ENCODE assay signal across 12 mouse cellular contexts in the genomic region with DNA sequence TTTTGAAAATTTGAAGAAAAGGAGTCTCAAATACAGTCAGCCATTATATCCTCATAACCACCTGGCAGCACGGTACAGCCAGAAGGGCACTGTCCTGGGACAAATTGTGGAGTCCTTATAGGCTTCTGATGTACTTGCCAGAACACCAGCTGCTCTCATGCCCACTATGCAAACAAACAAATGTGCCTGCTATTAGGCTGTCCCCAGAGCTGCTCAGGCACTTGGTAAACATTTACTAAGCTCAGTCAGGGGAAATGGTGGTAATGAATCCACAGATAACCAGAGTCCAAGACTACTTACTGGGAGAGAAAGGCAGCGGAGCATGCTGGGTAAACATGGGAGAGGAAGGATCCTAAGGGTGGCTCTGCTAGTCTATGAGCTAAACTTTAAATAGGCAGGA. TPM values are rescaled to one million over a fixed set of nuclear protein-coding genes. Genes with fewer than 3 reads are reported as not detected.
A peak's percentile ranks its signal among the peaks of the same experiment; 100 is the strongest.
DNase-seq lines count a peak whose midpoint lies in the region; ATAC-seq lines count a peak whose summit lies in the region.
"Had no signal": no experiment of that assay in that cellular context is flagged by ENCODE, and none has a peak within 500 bp of the region (broad histone marks: within the 10 kb centered on the region; RNA-seq: fewer than 3 reads in every experiment).

No protein-coding gene starts in this region.

- peak; percentile 43 for DNase-seq in forebrain, embryonic 14.5 days (ENCODE audit: low spot score)
- DNase-seq in forebrain, embryonic 10.5 days (ENCODE audit: extremely low spot score, low spot score), result no peak
- peak; percentile 26 for DNase-seq in lung, postnatal 36 days
- no peak for DNase-seq in lung, postnatal 10 days
- DNase-seq in kidney, postnatal 10 days, result peak; percentile 48
- DNase-seq in adipocyte (ENCODE audit: low spot score), result no peak
- DNase-seq in cerebellum, postnatal 4 days (ENCODE audit: low spot score in 2 of 2), result no peak
- DNase-seq: B cell, adult 2 months; gastrocnemius, postnatal 14 days had no signal

- H3K9me3 ChIP-seq in forebrain, embryonic 14.5 days (replicated peaks; ENCODE audit: control insufficient read depth, low read length), result no peaks in the 10 kb centered on the region
- H3K9me3 ChIP-seq in forebrain, embryonic 10.5 days, result no peaks in the 10 kb centered on the region
- no peaks in the 10 kb centered on the region for H3K9me3 ChIP-seq in stomach, embryonic 15.5 days
- H3K9me3 ChIP-seq: hindbrain, embryonic 12.5 days had no signal

- no peaks in the 10 kb centered on the region for H3K27me3 ChIP-seq in forebrain, embryonic 14.5 days (replicated peaks; ENCODE audit: control insufficient read depth, insufficient read depth, low read length)
- H3K27me3 ChIP-seq in forebrain, embryonic 10.5 days (ENCODE audit: poor library complexity, severe bottlenecking), result no peaks in the 10 kb centered on the region
- H3K27me3 ChIP-seq in stomach, embryonic 15.5 days (replicated peaks), result no peaks in the 10 kb centered on the region
- H3K27me3 ChIP-seq: hindbrain, embryonic 12.5 days had no signal

- H3K4me2 ChIP-seq in forebrain, embryonic 14.5 days (ENCODE audit: low read length), result no peak overlapping the region
- H3K4me2 ChIP-seq in stomach, embryonic 15.5 days, result peak overlapping the region; percentile 25; the same call in 1 of the 2 replicates
- H3K4me2 ChIP-seq: hindbrain, embryonic 12.5 days had no signal

- no peak for ATAC-seq in forebrain, embryonic 14.5 days
- ATAC-seq in stomach, embryonic 15.5 days (ENCODE audit: insufficient read depth, low FRiP score, low read depth), result peak; percentile 80
- ATAC-seq: midbrain, embryonic 16.5 days had no signal

- H3K36me3 ChIP-seq in forebrain, embryonic 14.5 days (ENCODE audit: control insufficient read depth, insufficient read depth, low read length), result peaks cover 51% of the 10 kb centered on the region
- peaks cover 89% of the 10 kb centered on the region for H3K36me3 ChIP-seq in forebrain, embryonic 10.5 days (replicated peaks)
- H3K36me3 ChIP-seq in stomach, embryonic 15.5 days, result peaks cover 20% of the 10 kb centered on the region

- no peak overlapping the region for H3K27ac ChIP-seq in forebrain, embryonic 14.5 days (ENCODE audit: low read depth, low read length)
- H3K27ac ChIP-seq in forebrain, embryonic 10.5 days, result no peak overlapping the region
- peak overlapping the region; percentile 85 for H3K27ac ChIP-seq in stomach, embryonic 15.5 days
- H3K27ac ChIP-seq: hindbrain, embryonic 12.5 days had no signal

- no peak overlapping the region for H3K4me3 ChIP-seq in forebrain, embryonic 14.5 days (ENCODE audit: low read depth, low read length)
- H3K4me3 ChIP-seq in forebrain, embryonic 10.5 days, result no peak overlapping the region
- H3K4me3 ChIP-seq in stomach, embryonic 15.5 days (replicated peaks), result no peak overlapping the region
- H3K4me3 ChIP-seq: hindbrain, embryonic 12.5 days had no signal

- H3K4me1 ChIP-seq in forebrain, embryonic 14.5 days (ENCODE audit: control insufficient read depth, insufficient read depth, low read length), result no peaks in the 10 kb centered on the region; the same call in 1 of the 2 replicates
- no peaks in the 10 kb centered on the region for H3K4me1 ChIP-seq in forebrain, embryonic 10.5 days
- H3K4me1 ChIP-seq in stomach, embryonic 15.5 days, result peaks cover 11% of the 10 kb centered on the region

- 69% methylated on average over 2 of the region's 2 CpGs for WGBS in forebrain, embryonic 14.5 days
- 91% methylated on average over 2 of the region's 2 CpGs for WGBS in forebrain, embryonic 10.5 days
- WGBS in stomach, embryonic 15.5 days, result 58% methylated on average over 2 of the region's 2 CpGs

- no peak overlapping the region for H3K9ac ChIP-seq in forebrain, embryonic 14.5 days (ENCODE audit: low read length)
- no peak overlapping the region for H3K9ac ChIP-seq in stomach, embryonic 15.5 days
- H3K9ac ChIP-seq: hindbrain, embryonic 12.5 days had no signal

RNA-seq across cellular contexts. Expression of a gene that starts 16.8 kb away (rescaled TPM):
- 53.2 and 53.7 TPM in 2 replicates for polyA plus RNA-seq in forebrain, embryonic 14.5 days (2014; fragmentation: Nextera tagmentation; extraction: Ambion mirVana)
- 55.1 and 56.6 TPM in 2 replicates for polyA plus RNA-seq in forebrain, embryonic 10.5 days (2016; fragmentation: Nextera tagmentation; extraction: Ambion mirVana)
- polyA plus RNA-seq in stomach, embryonic 15.5 days (2015; fragmentation: Nextera tagmentation; extraction: Ambion mirVana), result 43.8 and 49.8 TPM in 2 replicates

RNA-seq across cellular contexts. Expression of a gene that starts 17.1 kb away (rescaled TPM):
- 27.0 and 28.4 TPM in 2 replicates for polyA plus RNA-seq in forebrain, embryonic 14.5 days (2014; fragmentation: Nextera tagmentation; extraction: Ambion mirVana)
- 23.8 and 26.1 TPM in 2 replicates for polyA plus RNA-seq in forebrain, embryonic 10.5 days (2016; fragmentation: Nextera tagmentation; extraction: Ambion mirVana)
- polyA plus RNA-seq in stomach, embryonic 15.5 days (2015; fragmentation: Nextera tagmentation; extraction: Ambion mirVana), result 20.0 and 20.7 TPM in 2 replicates

RNA-seq across cellular contexts. Expression of a gene that starts 17.2 kb away (rescaled TPM):
- polyA plus RNA-seq in forebrain, embryonic 14.5 days (2014; fragmentation: Nextera tagmentation; extraction: Ambion mirVana), result 29.5 and 32.4 TPM in 2 replicates
- 18.4 and 19.8 TPM in 2 replicates for polyA plus RNA-seq in forebrain, embryonic 10.5 days (2016; fragmentation: Nextera tagmentation; extraction: Ambion mirVana)
- polyA plus RNA-seq in stomach, embryonic 15.5 days (2015; fragmentation: Nextera tagmentation; extraction: Ambion mirVana), result 37.1 and 46.6 TPM in 2 replicates

RNA-seq across cellular contexts. Expression of a gene that starts 18.2 kb away (rescaled TPM):
- polyA plus RNA-seq in forebrain, embryonic 14.5 days (2014; fragmentation: Nextera tagmentation; extraction: Ambion mirVana), result 28.8 and 33.9 TPM in 2 replicates
- polyA plus RNA-seq in forebrain, embryonic 10.5 days (2016; fragmentation: Nextera tagmentation; extraction: Ambion mirVana), result 24.4 and 24.6 TPM in 2 replicates
- 23.1 and 25.3 TPM in 2 replicates for polyA plus RNA-seq in stomach, embryonic 15.5 days (2015; fragmentation: Nextera tagmentation; extraction: Ambion mirVana)

RNA-seq across cellular contexts. Expression of a gene that starts 42.7 kb away (rescaled TPM):
- not detected in 2 replicates for polyA plus RNA-seq in forebrain, embryonic 14.5 days (2014; fragmentation: Nextera tagmentation; extraction: Ambion mirVana)
- 0.28 and 0.40 TPM in 2 replicates for polyA plus RNA-seq in forebrain, embryonic 10.5 days (2016; fragmentation: Nextera tagmentation; extraction: Ambion mirVana)
- polyA plus RNA-seq in stomach, embryonic 15.5 days (2015; fragmentation: Nextera tagmentation; extraction: Ambion mirVana), result 0.23 and 0.42 TPM in 2 replicates

Comparison
In these comparisons a context has a peak if more than half of its experiments do, and no peak if none do; other contexts are left out.
1. DNase-seq: peak in forebrain, embryonic 14.5 days (single experiment), lung, postnatal 36 days (single experiment) and kidney, postnatal 10 days (single experiment); none in forebrain, embryonic 10.5 days (single experiment), lung, postnatal 10 days (single experiment), adipocyte (single experiment) and cerebellum, postnatal 4 days (0 of 2).